Mouse (Mus musculus): ENCODE results near the gene Lhfpl5.

Lhfpl5 gene

GRCm38 (mm10) chr17:28628248-28629124 lies 53.0 kb downstream of the Lhfpl5 start:
- no peak for DNase-seq

- no peak for DNase-seq
Observed at GRCm38 (mm10) chr17:28629125-28629524, 53.7 kb downstream of the Lhfpl5 start.

Data from cerebellum, adult 8-10 months (tissue).